1 mouse cellular context compared by ENCODE assay signal in the genomic region with DNA sequence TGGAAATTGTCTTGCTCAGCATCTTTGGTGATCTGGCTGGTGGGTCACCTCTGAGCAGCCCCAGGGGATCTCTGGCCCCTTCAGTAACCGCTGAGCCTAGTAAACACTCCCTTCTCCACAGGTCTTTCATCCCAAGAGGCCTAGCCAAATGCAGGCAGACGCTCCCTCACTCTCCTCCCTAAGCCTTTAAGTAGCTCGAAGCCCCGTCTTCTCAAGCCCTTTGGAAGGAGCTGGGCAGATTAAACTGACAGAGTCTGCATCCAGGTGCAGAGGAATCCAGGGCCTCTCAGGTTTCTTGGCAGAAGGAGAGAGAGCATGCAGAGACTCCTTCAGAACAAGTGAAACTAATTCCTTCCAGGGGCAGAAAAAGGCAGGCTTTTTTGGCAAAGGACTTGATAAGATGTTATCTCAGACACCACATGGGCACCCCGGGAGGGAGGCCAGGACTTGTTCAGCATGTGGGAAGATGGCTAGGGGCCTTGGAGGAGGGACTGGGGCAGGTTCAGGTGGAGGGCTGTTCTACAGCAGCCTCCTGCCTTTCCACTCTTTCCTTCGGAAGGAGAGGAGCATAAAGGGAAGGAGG.
TF ChIP-seq lines count a peak whose summit lies in the region.

No protein-coding gene starts in this region.

TF ChIP-seq in ES-E14, 5 proteins besides CTCF, POLR2A, EP300 and RAD21 (continued from another document):
- no peak for TF ChIP-seq HCFC1 (IDR thresholded peaks at IDR 0.05; ENCODE audit: borderline replicate concordance, insufficient read depth, low read length)
